Mouse (Mus musculus) cerebral cortex, adult 2 months (tissue): ENCODE results near the gene Cnst.

Experiments used
- WGBS: fragments of 180-500 bp; shearing (Covaris S2); methylation state at CpG from one replicate; pipeline ENCODE4 v1.1.7; 2018; 5-methylcytosine and 5-hydroxymethylcytosine counted together

The Cnst gene

GRCm38 (mm10) chr1:179545768-179546550 lies at the start of gene Cnst, which contains the start of gene Tfb2m:
Gene Cnst (plus strand): TSS chr1:179546370.
Gene Tfb2m (minus strand): TSS chr1:179546267.
- WGBS: under 1% methylated on average over 69 of the region's 69 CpGs

GRCm38 (mm10) chr1:179499257-179499656 lies 46.9 kb upstream of the Cnst start:
- 88% methylated on average over 3 of the region's 3 CpGs for WGBS

- 6% methylated on average over 3 of the region's 3 CpGs for WGBS
These were observed 43.6 kb upstream of the Cnst start for GRCm38 (mm10) chr1:179502565-179502964.

GRCm38 (mm10) chr1:179506530-179507315 lies 39.4 kb upstream of the Cnst start:
- WGBS: 72% methylated on average over 9 of the region's 9 CpGs

GRCm38 (mm10) chr1:179510546-179511340 lies 35.4 kb upstream of the Cnst start:
- 86% methylated on average over 13 of the region's 13 CpGs for WGBS

- 48% methylated on average over 7 of the region's 7 CpGs for WGBS
These were observed 34.3 kb upstream of the Cnst start for GRCm38 (mm10) chr1:179511895-179512294.

GRCm38 (mm10) chr1:179516941-179517712 lies 29.0 kb upstream of the Cnst start:
- WGBS: 1% methylated on average over 21 of the region's 21 CpGs

- WGBS: 5% methylated on average over 39 of the region's 39 CpGs
These were observed 28.3 kb upstream of the Cnst start, which contains the start of gene Smyd3 for GRCm38 (mm10) chr1:179517713-179518465. Gene Smyd3 (minus strand): TSS chr1:179518041.

- 89% methylated on average over 3 of the region's 3 CpGs for WGBS
These were observed 26.3 kb upstream of the Cnst start for GRCm38 (mm10) chr1:179519901-179520300.

- 98% methylated on average over 3 of the region's 3 CpGs for WGBS
These were observed 7.1 kb upstream of the Cnst start for GRCm38 (mm10) chr1:179539054-179539453.

- 80% methylated on average over 3 of the region's 3 CpGs for WGBS
These were observed 6.3 kb upstream of the Cnst start for GRCm38 (mm10) chr1:179539887-179540286.

- WGBS: 63% methylated on average over 3 of the region's 3 CpGs
These were observed 4.7 kb upstream of the Cnst start for GRCm38 (mm10) chr1:179541502-179541901.

- WGBS: under 1% methylated on average over 44 of the region's 44 CpGs
These were observed 364 bp downstream of the Cnst start for GRCm38 (mm10) chr1:179546551-179546917.

- WGBS: 10% methylated on average over 5 of the region's 5 CpGs
These were observed 1.0 kb downstream of the Cnst start for GRCm38 (mm10) chr1:179547176-179547575.

- WGBS: 81% methylated on average over 11 of the region's 11 CpGs
These were observed 2.0 kb downstream of the Cnst start for GRCm38 (mm10) chr1:179548220-179548619.

- WGBS: 88% methylated on average over 5 of the region's 5 CpGs
These were observed 3.0 kb downstream of the Cnst start for GRCm38 (mm10) chr1:179548996-179549752.

GRCm38 (mm10) chr1:179551336-179551735 lies 5.2 kb downstream of the Cnst start:
- 85% methylated on average over 3 of the region's 3 CpGs for WGBS

- 77% methylated on average over 4 of the region's 4 CpGs for WGBS
These were observed 5.8 kb downstream of the Cnst start for GRCm38 (mm10) chr1:179551921-179552320.

- WGBS: 68% methylated on average over 7 of the region's 7 CpGs
These were observed 6.6 kb downstream of the Cnst start for GRCm38 (mm10) chr1:179552751-179553150.
